Mouse (Mus musculus): Measurements from ENCODE around the gene Cybrd1.

DNA sequence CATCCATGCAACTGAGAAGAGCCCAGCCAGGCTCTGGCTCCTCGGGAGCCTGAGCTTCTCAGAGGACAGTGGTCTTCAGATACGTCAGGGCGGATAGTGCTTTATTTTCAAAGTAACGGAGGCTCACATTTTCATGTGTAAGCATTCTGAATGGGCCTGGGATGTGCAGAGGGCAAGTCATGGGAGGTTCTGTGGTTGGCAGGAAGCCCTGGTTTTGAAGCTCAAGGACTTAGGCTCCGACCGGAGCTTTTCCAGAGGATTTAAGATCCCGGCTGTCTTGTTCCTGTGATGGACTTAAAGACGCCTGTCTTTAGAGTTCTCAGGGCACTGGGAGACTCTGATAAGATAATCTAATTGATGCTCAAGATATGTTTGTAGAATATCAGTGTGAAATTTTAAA, 38.7 kb downstream of the Cybrd1 start:
- TF ChIP-seq CTCF (IDR thresholded peaks at IDR 0.05; ENCODE audit: low read depth) = no peak
- TF ChIP-seq EP300 (IDR thresholded peaks at IDR 0.05; ENCODE audit: low read depth) = no peak

Data from liver, embryonic 14.5 days (tissue).